Mouse (Mus musculus) cerebellum, adult 2 months (tissue): ENCODE measurements around the gene Fdx1.

ENCODE experiments used
- CTCF ChIP-seq: fragments of 200-500 bp; IDR thresholded peaks from 2 replicates; pipeline ENCODE4 v1.5.1; 2011; ENCODE audit warnings: low read depth, mild to moderate bottlenecking, control low read depth, low read length, moderate library complexity, borderline replicate concordance; ENCODE audit not compliant: insufficient read depth
- POLR2A ChIP-seq: fragments of 200-500 bp; IDR thresholded peaks from 2 replicates; pipeline ENCODE4 v1.6.1; 2011; ENCODE audit warnings: low read length, control low read depth, borderline replicate concordance; ENCODE audit not compliant: insufficient read depth

- TF ChIP-seq POLR2A (no peak), CTCF (peak; percentile 82)
Measured at GRCm38 (mm10) chr9:51908838-51909237, 54.5 kb downstream of the Fdx1 start.
